Mouse (Mus musculus) ES-Bruce4 (cell line): ENCODE measurements around the gene Crocc. TPM values are rescaled to one million over a fixed set of nuclear protein-coding genes. Genes with fewer than 3 reads are reported as not detected.
A peak's percentile ranks its signal among the peaks of the same experiment; 100 is the strongest.

Experiments used
- H3K27ac ChIP-seq: 2 replicates; pipeline ENCODE4 v1.5.1; 2012; ENCODE audit warnings: low read length, inconsistent platforms; ENCODE audit not compliant: insufficient read depth
- H3K27me3 ChIP-seq: 2 replicates; pipeline ENCODE4 v1.6.1; 2012; ENCODE audit warnings: mild to moderate bottlenecking, low read length, inconsistent platforms; ENCODE audit not compliant: control insufficient read depth, poor library complexity, insufficient read depth, severe bottlenecking
- H3K36me3 ChIP-seq: 2 replicates; pipeline ENCODE4 v1.6.1; 2012; ENCODE audit warnings: inconsistent platforms, mild to moderate bottlenecking, low read length, moderate library complexity; ENCODE audit not compliant: control insufficient read depth, poor library complexity, insufficient read depth, severe bottlenecking
- H3K4me1 ChIP-seq: one replicate; pipeline ENCODE4 v1.8.1; 2011; ENCODE audit warnings: low read length; ENCODE audit not compliant: control insufficient read depth, insufficient read depth
- H3K4me3 ChIP-seq: 2 replicates; pipeline ENCODE4 v1.5.1; 2011; ENCODE audit warnings: low read depth, mild to moderate bottlenecking, low read length
- H3K9ac ChIP-seq: 2 replicates; pipeline ENCODE4 v1.6.1; 2012; ENCODE audit warnings: low read depth, mild to moderate bottlenecking, inconsistent platforms; ENCODE audit not compliant: poor library complexity, severe bottlenecking
- H3K9me3 ChIP-seq: replicated peaks from 2 replicates; pipeline ENCODE4 v1.6.1; 2012; ENCODE audit warnings: mild to moderate bottlenecking, low read length, inconsistent platforms; ENCODE audit not compliant: control insufficient read depth, poor library complexity, insufficient read depth, severe bottlenecking
- CTCF ChIP-seq: IDR thresholded peaks from one replicate; pipeline ENCODE4 v1.8.1; 2011; ENCODE audit warnings: low read depth, low read length
- EP300 ChIP-seq: IDR thresholded peaks from 2 replicates; pipeline ENCODE4 v1.6.1; 2011; ENCODE audit warnings: low read depth, low read length; ENCODE audit not compliant: insufficient read depth
- POLR2A ChIP-seq: IDR thresholded peaks from one replicate; pipeline ENCODE4 v1.8.1; 2011; ENCODE audit warnings: low read length; ENCODE audit not compliant: insufficient read depth
- polyA plus RNA-seq: library from polyadenylated mRNA; stranded (reverse); fragments of >200 nt; gene quantifications from 2 replicates; pipeline ENCODE4 v1.2.4, GENCODE M21; 2011; ENCODE audit warnings: low read depth; ENCODE audit not compliant: missing spikeins, insufficient read depth, insufficient read length

Gene Crocc
- polyA plus RNA-seq, 1 experiment, result 35.0 TPM

DNA sequence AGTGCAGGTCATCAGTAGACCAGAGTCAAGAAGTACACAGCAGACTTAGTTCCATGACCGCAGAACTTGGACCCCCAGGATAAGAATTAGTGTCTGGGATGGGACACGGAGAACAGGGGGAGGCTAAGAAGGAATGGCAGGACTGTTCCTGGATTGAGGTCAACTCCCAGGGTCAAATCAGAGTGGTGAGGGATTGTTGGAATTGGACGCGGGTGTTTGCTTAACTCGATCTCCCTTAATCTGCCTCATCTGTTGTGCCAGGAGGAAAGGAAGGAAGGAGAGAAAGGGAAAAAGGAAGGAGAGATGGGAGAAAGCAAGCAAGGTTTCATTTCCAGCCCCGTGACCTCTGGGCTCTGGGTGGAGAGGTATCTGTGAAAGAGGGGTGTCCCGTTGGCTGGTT lies 50.2 kb downstream of the Crocc start, which contains the start of gene Mfap2:
Mfap2 (plus strand) TSS at position 301 of the 400 bp plus-strand sequence.
- Histone ChIP-seq H3K4me3 (peak within 1 kb of the TSS; percentile 43), H3K27me3 (no peaks in the 10 kb centered on the region), H3K4me1 (no peaks in the 10 kb centered on the region), H3K9ac (peak within 1 kb of the TSS; percentile 23; the same call in 1 of the 2 replicates), H3K36me3 (no peaks in the 10 kb centered on the region), H3K27ac (no peak within 1 kb of the TSS), H3K9me3 (peaks cover 9% of the 10 kb centered on the region; the same call in 1 of the 2 replicates)
- no peak for TF ChIP-seq CTCF
- no peak for TF ChIP-seq POLR2A
- no peak for TF ChIP-seq EP300

- Histone ChIP-seq H3K36me3 (no peaks in the 10 kb centered on the region), H3K9ac (no peak overlapping the region), H3K4me3 (no peak overlapping the region), H3K4me1 (no peaks in the 10 kb centered on the region), H3K9me3 (peaks cover 9% of the 10 kb centered on the region; the same call in 1 of the 2 replicates), H3K27ac (no peak overlapping the region), H3K27me3 (no peaks in the 10 kb centered on the region)
- TF ChIP-seq EP300 (no peak), POLR2A (no peak), CTCF (no peak)
Observed at GRCm38 (mm10) chr4:141008028-141008427, 52.3 kb downstream of the Crocc start.

DNA sequence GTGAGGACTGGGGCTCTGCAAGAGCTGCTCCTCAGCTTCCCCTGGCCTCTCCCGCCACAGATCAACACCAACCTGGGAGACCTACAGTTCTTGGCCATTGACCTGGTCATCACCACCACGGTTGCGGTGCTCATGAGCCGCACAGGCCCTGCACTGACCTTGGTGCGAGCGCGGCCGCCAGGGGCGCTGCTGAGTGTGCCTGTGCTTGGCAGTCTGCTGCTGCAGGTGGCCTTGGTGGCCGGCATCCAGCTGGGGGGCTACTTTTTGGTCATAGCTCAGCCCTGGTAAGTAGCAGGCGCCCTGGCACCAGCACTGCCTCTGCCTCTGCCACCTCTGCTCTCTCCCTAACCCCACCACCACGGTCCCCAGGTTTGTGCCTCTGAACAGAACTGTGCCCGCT lies 54.4 kb downstream of the Crocc start:
- H3K9ac ChIP-seq, result no peak overlapping the region
- H3K4me1 ChIP-seq, result no peaks in the 10 kb centered on the region
- TF ChIP-seq EP300 (no peak), CTCF (peak; percentile 70)
- H3K27ac ChIP-seq, result no peak overlapping the region
- peaks cover 9% of the 10 kb centered on the region; the same call in 1 of the 2 replicates for H3K9me3 ChIP-seq
- H3K36me3 ChIP-seq, result no peaks in the 10 kb centered on the region
- H3K27me3 ChIP-seq, result no peaks in the 10 kb centered on the region
- no peak overlapping the region for H3K4me3 ChIP-seq

GRCm38 (mm10) chr4:140996812-140997211 lies 63.5 kb downstream of the Crocc start:
- Histone ChIP-seq H3K27me3 (no peaks in the 10 kb centered on the region), H3K36me3 (no peaks in the 10 kb centered on the region), H3K27ac (no peak overlapping the region), H3K4me3 (no peak overlapping the region), H3K9ac (no peak overlapping the region), H3K4me1 (no peaks in the 10 kb centered on the region), H3K9me3 (no peaks in the 10 kb centered on the region)
- TF ChIP-seq EP300 (no peak), POLR2A (no peak), CTCF (no peak)

GRCm38 (mm10) chr4:140995811-140996210 lies 64.5 kb downstream of the Crocc start:
- no peak for TF ChIP-seq EP300

GRCm38 (mm10) chr4:140993846-140994245 lies 66.5 kb downstream of the Crocc start:
- Histone ChIP-seq H3K9ac (no peak overlapping the region), H3K4me3 (no peak overlapping the region), H3K27me3 (no peaks in the 10 kb centered on the region), H3K9me3 (no peaks in the 10 kb centered on the region), H3K27ac (no peak overlapping the region), H3K36me3 (no peaks in the 10 kb centered on the region), H3K4me1 (no peaks in the 10 kb centered on the region)
- TF ChIP-seq POLR2A (no peak), EP300 (no peak), CTCF (no peak)

More at GRCm38 (mm10) chr4:140995811-140996210, 64.5 kb downstream of the Crocc start:
- Histone ChIP-seq H3K36me3 (no peaks in the 10 kb centered on the region), H3K27ac (no peak overlapping the region), H3K27me3 (no peaks in the 10 kb centered on the region), H3K4me3 (no peak overlapping the region), H3K4me1 (no peaks in the 10 kb centered on the region), H3K9me3 (no peaks in the 10 kb centered on the region), H3K9ac (no peak overlapping the region)
